Mouse (Mus musculus): ENCODE measurements around the gene Slc5a3.
"Not testable (repeated sequence)": the region's sequence is repeated elsewhere in the genome, so short reads cannot be mapped to it uniquely, and the experiment has no call there.

Gene Slc5a3

DNA sequence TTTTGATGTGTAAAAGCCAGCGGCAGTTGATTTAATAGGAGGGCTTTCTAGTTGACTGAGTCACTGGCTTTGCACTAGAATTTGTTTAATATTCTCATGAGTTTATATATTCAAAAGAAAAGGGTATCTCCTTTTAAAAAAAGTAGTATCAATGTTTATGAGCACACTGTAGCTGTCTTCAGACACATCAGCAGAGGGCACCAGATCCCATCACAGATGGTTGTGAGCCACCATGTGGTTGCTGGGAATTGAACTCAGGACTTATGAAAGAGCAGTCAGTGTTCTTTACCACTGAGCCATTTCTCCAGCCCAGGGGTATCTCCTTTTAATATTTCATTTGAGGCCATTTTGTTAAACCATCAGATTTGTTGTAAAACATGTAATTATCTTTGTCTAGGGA lies 4.7 kb downstream of the Slc5a3 start:
- no peak for DNase-seq (ENCODE audit: low spot score)

DNA sequence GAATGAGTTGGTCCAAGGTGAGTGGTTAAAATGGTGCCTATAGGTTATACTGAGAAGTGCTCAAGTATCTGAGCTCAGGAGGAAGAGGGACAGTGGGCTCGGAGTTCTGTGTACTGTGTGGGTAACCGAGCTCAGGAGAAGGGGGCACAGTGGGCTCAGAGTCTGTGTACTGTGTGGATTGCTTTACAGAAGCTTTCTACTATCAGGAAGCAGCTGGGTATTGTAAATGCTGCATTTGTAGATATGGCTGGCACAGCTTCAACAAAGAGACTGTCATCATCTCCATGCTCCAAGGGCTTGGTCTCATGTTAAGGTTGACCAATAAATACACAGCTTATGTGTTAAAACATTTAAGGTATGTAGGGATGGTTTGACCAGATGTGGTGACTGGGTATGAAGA lies 6.7 kb downstream of the Slc5a3 start:
- no peak for DNase-seq (ENCODE audit: low spot score)

DNA sequence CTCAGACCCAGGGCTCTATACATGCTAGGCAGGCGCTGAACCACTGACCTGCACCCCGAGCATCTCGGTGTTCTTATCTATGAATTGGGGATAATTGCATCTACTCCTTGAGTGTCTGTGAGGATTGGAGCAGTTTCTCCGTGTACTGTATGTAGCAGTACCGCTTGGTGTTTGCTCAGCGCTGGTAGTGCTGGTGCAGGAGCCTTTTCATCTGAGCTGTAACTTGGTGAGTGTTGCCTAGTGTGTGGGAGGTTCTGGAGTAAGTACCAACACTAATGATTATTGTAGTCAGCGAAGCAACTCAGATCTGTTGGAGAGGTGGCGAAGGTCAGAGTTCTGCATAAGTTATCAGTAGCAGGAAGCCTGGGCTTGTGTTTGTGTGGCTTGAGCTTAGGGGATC lies 12.2 kb downstream of the Slc5a3 start:
- DNase-seq (ENCODE audit: low spot score), result no peak

DNA sequence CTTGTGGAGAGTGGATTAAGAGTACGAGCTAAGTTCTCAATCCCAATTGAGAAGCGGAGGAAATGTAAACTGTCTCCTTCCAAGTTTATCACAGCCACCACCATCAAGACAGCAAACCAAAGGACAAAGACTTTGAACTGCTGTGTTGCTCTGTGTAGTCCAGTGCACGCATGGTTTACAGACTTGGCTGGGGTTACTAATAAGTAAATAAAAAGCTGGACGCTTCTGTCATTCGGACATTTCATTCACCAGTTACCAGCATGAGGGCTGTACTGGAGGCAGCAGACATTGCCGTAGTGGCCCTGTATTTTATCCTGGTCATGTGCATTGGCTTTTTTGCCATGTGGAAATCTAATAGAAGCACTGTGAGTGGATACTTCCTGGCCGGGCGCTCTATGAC lies 18.7 kb downstream of the Slc5a3 start:
- no peak for DNase-seq (ENCODE audit: low spot score)

DNA sequence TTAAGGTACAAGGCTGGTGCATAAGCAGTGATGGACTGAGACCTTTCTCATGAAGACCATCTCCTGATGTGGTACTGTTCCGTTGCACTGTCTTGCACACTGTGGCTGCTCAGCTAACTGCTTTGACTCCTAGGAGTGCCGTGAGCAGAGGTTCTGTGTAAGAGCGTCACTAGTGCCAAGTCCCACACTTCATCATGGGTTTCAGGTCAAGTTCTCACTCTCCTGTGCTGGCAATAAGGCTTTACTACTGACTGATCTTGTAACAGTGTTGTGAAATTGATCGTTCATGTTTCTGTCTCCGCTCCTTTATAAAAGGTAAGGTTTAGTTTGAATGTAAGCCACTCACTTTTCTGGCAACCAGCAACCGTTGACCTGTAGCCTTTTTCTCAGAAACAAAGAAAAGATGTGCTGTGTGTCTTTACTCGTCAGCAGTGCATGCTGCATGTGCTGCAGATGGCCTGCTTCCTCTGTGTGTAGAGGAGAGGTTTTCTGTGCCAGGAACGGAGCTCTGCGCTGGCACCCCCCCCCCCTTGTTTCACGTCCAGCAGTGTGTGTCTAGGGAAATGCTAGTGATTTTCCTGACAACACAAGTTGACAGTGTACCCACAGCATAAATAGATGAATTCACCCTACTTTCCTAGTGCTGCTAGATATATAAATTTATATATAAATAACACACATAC lies 25.8 kb downstream of the Slc5a3 start:
- no peak for DNase-seq (ENCODE audit: low spot score)

DNA sequence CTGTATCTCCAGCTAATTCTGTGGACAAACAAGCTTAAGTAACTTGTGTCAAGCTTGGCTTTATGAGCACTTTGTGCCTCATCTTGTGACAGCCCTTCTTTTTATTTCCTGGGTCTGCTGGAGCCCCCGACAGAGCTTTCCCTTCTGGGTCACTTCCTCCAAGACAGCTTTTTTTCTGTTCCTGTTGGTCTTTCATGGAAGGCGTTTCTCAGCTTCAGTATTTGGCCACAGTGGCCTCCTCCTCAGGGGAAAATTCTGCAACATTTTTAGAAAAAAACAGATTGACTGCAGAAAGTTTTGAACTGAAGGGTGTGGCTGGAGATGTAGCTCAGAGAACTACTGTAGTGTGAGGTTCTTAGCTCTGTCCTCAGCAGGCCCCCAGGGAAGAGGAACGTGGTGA lies 31.1 kb downstream of the Slc5a3 start:
- no peak for DNase-seq (ENCODE audit: low spot score)

DNA sequence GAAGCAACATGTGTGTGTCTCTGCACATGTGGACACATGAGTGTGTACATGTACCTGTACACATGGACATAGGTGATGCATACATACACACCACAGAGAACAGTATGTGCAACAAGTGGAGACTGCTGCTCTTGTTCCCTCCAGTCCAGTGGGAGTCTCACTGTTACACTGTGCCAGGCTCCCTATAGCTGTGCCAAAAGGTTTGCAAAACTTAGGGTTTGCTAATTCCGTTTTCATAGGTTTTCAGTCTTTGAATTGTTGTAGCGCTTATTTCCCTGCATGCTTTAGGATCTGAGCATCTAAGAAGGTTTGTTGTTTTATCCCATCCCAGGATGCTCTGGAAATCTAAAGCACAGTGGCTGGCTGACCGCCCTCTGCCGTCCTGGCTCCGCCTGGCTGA lies 33.8 kb downstream of the Slc5a3 start:
- DNase-seq (ENCODE audit: low spot score), result peak; percentile 60

DNA sequence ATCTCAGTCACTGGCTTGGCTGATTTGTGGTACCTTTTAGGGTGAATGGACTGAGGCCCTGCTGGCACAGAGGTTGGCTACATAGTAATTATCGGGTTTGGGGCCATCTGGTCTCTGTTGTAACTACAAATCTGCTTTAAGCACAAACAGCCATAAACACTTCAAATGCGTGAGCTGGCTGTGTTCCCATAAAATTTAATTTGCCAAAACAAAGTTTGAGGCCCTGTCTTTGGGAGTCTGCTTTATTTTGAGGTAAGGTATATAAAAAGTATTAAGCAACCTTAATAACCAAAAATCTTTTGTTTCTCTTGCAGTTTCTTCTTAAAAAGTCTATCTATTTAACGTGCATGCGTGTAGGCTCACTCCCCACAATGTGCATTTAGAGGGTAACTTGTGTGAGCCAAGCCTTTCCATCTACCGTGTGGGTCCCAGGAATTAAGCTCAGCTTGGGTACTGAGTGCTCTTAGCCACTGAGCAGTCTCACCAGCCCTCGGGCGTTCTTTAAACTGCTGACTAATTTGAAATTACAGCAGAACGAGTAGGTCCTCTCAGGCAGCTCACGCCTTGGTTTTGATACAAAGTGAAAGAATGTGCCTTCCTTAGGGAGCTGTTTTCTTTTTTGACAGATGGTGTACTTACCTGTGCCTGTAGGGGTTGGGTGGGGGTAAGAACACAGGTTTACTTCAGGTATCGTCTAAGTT lies 40.4 kb downstream of the Slc5a3 start:
- no peak for DNase-seq (ENCODE audit: low spot score)

DNA sequence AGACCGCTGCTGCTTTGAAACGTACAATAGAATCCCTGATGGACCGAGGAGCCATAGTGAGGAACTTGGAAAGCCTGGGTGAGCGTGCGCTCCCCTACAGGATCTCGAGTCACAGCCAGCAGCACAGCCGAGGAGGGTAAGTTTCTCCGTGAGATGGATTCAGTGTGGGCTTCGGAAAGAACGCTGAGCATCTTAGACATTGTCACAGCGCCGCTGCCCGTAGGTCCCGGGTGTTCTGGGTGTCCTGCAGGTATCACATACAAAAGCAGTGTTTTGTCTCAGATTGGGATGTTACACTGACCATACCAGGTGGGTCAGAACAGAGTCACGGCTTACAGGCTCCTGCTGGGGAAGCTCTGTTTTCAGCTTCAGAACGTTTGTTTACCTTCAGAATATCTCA lies 41.5 kb downstream of the Slc5a3 start:
- DNase-seq (ENCODE audit: low spot score), result no peak

DNA sequence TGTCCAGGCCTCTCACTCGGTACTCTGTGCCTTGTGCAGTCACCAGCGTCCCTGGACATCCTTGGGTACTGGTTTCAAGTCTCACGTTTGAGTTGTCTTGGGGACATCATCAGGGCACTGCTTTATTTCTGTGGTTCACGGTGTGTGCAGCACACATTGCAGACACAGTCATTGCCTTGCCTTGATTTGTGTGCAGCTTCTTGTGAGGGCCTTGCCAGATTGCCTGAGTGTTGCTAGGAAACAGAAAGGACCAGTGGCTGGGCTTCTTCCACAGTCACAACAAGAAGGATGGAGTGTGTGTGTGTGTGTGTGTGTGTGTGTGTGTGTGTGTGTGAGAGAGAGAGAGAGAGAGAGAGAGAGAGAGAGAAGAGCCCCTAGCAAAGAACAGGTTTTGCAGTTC lies 42.0 kb downstream of the Slc5a3 start:
- no peak for DNase-seq (ENCODE audit: low spot score)

DNA sequence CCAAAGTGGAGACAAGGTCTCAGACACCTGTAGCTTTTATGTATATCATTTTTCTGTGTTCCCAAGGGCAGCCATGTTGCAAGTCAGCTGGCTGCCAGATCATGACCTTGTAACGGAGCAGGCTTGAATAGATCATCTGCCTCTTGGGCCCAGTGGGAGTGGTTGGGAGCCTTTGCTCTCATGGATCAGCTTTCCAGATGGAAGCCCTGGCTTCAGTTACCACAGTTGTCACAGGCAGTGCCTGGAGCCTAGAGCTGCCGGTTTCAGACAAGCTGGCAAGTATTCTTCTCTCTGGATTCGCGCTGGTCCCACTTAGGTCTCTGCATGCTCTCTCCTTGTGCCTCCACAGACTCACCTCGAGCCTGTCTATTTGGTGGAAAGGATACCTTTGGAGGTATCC lies 44.0 kb downstream of the Slc5a3 start:
- DNase-seq (ENCODE audit: low spot score), result peak; percentile 84

DNA sequence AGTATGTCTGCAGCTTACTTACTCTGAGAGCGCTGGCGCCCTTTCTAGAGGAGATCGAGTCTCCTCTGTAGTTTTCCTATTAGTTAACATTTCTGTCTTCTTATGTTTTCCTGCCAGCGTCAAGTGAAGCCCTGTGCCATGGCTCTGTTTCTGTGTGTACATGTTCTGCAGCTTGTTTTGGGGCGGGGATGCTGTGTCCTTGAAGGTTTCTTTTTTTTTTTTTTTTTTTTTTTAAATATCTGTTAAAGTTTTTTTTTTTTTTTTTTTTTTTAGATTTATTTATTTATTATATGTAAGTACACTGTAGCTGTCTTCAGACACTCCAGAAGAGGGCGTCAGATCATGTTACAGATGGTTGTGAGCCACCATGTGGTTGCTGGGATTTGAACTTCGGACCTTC lies 44.8 kb downstream of the Slc5a3 start:
- DNase-seq (ENCODE audit: low spot score), result not testable (repeated sequence)

DNA sequence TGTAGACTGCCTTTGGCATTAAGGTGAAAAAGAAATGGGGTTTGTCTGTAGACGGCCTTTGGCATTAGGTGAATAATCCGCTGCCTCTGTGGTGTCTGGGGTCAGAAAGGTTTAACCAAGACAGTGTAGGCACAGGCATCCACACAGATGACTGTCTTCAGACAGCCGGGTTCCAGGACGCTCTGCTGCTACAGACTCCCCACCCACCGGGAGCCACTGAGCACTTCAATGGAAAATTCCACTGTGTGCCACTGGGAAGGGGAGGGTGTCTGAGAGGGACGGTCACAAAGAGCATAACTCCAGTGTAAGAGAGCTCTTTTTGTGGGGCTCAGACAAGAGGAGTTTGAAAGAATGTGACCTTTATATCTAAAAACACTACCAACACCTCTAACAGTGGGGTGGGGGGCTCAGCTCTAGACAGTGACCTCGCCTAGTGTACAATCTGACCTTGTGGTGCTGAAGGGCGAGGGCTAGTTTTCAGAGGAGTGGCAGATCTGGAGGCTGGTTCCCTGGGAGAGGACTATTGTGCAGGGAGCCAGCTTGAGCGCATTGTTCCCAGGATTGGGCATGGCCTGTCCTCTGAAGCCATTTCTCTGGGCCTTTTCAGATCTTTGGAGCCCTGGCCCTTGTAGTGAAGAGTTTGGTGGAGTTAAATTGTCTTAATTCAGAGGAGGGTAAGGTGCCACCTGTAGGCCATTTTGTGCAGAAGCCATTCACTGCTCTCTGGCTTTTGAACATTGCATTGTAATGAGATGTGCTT lies 45.6 kb downstream of the Slc5a3 start:
- DNase-seq (ENCODE audit: low spot score), result no peak

DNA sequence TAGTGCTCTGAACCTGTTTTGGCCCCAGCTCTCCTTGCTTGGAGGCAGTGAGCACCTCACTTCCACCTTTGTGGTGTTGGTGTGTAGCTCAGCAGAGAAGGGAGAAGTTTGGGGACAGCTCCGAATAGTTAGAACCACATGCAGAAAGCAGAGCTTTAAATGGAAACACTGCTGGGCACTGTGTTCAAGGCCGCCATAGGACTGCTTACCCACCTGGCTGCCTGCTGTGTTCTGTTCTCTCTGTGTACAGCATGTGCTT lies 46.1 kb downstream of the Slc5a3 start:
- DNase-seq (ENCODE audit: low spot score), result no peak

DNA sequence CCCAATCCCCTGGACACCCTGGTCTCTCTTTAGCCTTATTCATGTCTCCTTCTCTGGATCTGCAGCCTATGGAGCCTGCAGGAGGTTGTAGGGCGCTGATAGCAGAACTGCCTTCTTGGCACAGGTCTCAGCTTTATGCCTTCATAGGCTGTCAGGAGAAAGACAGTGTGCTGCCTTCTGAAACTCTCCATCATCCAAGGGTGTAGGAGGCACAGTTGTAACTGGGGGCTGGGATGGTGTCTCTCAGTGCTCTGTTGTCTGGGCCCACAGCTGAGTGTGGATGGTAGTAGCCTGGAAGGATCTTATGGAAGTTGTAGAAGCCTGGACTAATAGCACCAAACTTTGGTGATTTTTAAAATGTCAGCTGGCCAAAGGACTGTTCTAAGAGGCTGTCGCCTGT lies 46.8 kb downstream of the Slc5a3 start:
- DNase-seq (ENCODE audit: low spot score), result no peak

DNA sequence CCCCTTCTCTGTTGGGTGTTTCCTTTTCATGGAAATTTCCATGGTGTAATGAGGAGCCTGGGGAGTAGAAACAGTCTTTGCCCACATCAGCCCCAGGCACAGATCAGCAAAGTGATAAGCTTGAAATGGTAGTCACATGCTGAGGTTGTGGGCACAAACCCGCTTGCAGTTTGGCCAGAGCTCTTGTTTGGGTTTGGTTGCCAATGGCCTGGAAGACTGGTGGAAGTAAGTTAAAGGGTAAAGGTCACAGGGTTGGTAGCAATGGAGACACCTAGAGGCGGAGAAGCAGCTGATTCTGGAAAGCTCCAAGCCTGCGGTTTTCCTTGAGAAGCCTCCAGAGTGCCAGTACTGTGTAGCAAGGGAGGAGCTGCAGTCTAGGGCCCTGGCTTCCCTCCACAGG lies 47.5 kb downstream of the Slc5a3 start:
- peak; percentile 95 for DNase-seq (ENCODE audit: low spot score)

DNA sequence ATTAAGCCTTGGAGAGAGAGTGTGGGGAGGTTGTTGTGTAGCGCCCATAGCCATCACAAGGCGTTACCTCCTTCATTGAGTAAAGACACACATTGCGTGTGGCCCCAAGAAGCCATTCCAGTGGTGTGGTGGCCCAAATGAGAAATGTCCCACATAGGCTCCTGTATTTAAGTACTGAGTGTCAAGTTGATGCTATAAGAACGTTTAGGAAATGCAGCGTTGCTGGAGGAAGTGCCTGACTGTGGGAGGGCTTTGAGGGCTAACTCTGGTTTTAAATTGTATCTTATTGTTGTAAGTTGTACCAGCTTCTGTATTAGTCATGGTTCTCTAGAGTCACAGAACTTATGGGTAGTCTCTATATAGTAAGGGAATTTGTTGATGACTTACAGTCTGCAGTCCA lies 49.2 kb downstream of the Slc5a3 start:
- no peak for DNase-seq (ENCODE audit: low spot score)

DNA sequence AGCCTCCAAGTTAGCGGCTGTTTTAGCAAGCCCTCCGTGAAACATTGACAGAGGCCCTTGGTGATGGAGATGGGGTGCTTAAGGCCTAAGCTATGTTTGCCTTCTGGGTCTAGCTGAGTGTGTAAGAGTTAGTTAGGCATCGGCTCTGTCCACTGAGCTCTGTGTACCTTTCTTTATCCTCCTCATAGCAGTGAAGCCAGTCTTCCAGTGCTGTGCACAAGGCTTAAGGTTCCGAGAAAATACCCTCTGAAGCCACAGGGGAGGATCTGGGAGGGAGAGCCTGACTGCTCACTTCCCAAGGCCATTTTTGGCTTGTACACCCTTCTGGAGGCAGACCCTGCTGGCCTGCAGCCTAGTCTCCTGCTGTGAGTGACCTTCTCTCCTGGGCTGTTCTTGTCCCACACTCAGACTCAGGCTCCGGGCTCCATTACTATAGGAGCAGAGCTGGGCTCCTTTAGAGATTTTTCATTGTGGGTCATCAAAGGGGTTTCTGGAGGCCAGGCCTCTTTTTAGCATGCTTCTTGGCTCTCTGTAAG lies 56.7 kb downstream of the Slc5a3 start:
- peak; percentile 62 for DNase-seq (ENCODE audit: low spot score)

DNA sequence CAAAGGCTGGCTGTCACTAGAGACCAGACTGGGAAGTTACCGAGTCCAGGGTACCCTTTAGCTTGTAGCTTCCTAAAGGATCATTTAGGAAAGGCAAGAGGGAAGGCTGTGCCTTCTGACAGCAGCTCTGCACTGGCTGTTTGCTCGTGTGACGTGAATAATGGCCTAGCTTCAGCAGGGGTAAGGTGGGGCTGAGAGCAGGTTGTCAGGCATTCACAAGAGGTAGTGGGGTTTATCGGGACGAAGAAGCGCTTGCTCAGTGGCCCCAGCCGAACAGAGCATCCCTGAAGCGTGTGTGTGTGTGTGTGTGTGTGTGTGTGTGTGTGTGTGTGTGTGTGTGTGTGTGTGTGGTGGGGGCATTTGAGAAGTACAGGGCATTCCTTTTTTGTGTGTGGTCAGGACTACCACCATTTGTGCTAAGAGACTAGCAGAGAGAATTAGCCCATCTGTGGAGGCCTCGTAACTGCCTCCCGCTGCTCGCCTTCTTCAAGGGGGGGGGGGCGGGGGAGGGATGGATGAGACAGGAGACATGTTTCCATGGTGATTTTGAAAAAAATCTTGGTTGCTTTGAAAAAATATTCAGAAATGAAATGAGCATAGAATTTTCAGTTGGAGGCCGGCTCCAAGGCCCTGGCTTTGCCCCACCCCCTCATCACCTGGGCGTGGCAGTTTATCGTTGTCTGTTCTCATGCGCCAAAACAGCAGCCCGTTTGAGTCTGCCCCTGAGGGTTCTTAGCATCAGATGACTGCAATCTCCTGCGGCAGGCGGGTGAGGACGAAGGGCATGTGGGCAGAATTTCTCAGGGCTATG lies 57.7 kb downstream of the Slc5a3 start:
- no peak for DNase-seq (ENCODE audit: low spot score)

DNA sequence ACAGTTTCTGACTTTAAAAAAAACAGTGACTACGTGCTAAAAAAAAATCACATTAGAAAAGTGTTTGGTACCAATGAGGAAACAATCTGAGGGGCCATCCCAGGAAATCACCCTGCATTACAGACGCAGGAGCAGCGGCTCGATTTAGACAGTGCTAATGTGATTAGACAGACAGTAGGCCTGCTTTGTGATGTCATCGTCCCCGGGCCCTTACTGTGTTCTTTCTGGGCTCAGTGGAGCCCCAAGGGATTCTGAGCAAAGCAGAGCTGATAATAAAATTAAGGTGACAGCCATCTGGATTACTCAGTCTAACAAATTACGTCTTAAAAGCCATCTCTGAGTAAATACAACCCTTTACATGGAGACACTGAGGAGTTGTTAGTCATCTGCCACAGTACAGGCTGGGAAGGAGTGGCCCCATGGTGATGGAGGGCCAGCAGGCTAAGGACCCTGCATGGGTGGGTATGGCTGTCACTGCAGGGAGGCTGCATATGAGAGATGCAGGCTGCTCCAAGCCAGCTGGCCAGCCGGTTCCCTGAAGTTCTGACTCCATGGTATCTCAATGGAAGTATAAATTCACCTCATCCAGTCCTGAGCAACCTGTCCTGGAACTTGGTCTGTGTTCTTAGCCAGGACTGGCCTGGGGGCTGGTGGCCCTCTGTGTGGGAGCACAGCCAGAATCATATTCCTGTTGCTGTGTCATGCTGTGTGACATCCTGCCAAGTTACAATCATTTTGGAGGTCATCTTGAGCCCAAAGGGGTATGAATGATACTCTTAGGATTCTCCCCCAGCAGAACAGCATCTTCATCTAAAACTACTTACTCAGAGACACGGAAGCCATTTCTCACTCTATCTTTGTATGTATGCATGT lies 59.5 kb downstream of the Slc5a3 start:
- DNase-seq (ENCODE audit: low spot score), result no peak

DNA sequence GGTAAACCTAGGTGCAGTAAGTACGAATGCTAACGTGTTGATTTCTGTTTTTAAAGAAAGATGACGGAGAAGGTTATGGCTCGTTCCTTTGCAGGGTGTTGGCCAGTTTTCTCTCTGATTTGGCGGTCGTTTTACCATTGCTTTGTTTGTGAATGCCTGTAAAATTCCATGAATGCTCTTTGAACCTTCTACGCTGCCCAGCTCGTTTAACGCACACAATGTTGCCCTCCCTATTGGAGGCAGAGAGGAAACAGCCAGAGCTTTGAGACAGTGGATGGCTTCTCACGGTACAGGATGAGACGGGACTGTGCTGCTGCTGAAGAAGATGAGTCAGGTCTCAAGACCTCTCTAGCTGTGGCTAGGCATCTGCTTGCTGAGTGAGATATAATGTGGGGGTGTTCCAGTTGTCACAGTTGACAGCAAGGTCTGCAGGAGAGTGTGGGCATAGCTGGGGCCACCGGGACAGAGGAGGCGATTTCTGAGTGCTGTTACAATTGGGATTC lies 60.9 kb downstream of the Slc5a3 start:
- DNase-seq (ENCODE audit: low spot score), result no peak

Data from adipocyte (in vitro differentiated cells).